Mouse (Mus musculus) naive thymus-derived CD4-positive, alpha-beta T cell, adult 2 months (primary cell): ENCODE data around the gene Svs1.

ENCODE experiments used
- DNase-seq: peaks from one replicate; pipeline ENCODE4 v3.0.0-alpha.2; 2011; ENCODE audit warnings: low read depth

The Svs1 gene

GRCm38 (mm10) chr6:49011191-49011590 lies 24.5 kb downstream of the Svs1 start:
- DNase-seq = peak; percentile 19

- DNase-seq = no peak
Measured at GRCm38 (mm10) chr6:49013023-49013422, 26.4 kb downstream of the Svs1 start.

GRCm38 (mm10) chr6:49013458-49013857 lies 26.8 kb downstream of the Svs1 start:
- peak; percentile 79 for DNase-seq

GRCm38 (mm10) chr6:49017150-49017549 lies 30.5 kb downstream of the Svs1 start:
- peak; percentile 71 for DNase-seq

GRCm38 (mm10) chr6:49019341-49019740 lies 32.7 kb downstream of the Svs1 start:
- no peak for DNase-seq

- peak; percentile 48 for DNase-seq
Measured at GRCm38 (mm10) chr6:49021141-49022012, 34.7 kb downstream of the Svs1 start.

GRCm38 (mm10) chr6:49022384-49022783 lies 35.7 kb downstream of the Svs1 start:
- no peak for DNase-seq

GRCm38 (mm10) chr6:49023315-49023714 lies 36.7 kb downstream of the Svs1 start:
- no peak for DNase-seq

GRCm38 (mm10) chr6:49025290-49025689 lies 38.6 kb downstream of the Svs1 start:
- peak; percentile 33 for DNase-seq

- peak; percentile 9 for DNase-seq
Measured at GRCm38 (mm10) chr6:49026496-49026895, 39.8 kb downstream of the Svs1 start.

- DNase-seq = no peak
Measured at GRCm38 (mm10) chr6:49028019-49028418, 41.4 kb downstream of the Svs1 start.

- DNase-seq = no peak
Measured at GRCm38 (mm10) chr6:49028708-49029107, 42.0 kb downstream of the Svs1 start.

- no peak for DNase-seq
Measured at GRCm38 (mm10) chr6:49031230-49031629, 44.6 kb downstream of the Svs1 start.

GRCm38 (mm10) chr6:49032783-49033182 lies 46.1 kb downstream of the Svs1 start:
- no peak for DNase-seq

GRCm38 (mm10) chr6:49036275-49037267 lies 49.9 kb downstream of the Svs1 start, which contains the start of gene Gpnmb:
Gene Gpnmb (plus strand): TSS chr6:49036546.
- peak; percentile 73 for DNase-seq

GRCm38 (mm10) chr6:49037268-49037662 lies 50.6 kb downstream of the Svs1 start:
- no peak for DNase-seq

GRCm38 (mm10) chr6:49039470-49040180 lies 53.0 kb downstream of the Svs1 start:
- DNase-seq = peak; percentile 86
